Mouse (Mus musculus): ENCODE results near the gene Cdc123. TPM values are rescaled to one million over a fixed set of nuclear protein-coding genes. Genes with fewer than 3 reads are reported as not detected.
A peak's percentile ranks its signal among the peaks of the same experiment; 100 is the strongest.
"Not testable (repeated sequence)": the region's sequence is repeated elsewhere in the genome, so short reads cannot be mapped to it uniquely, and the experiment has no call there.

Gene Cdc123
- polyA plus RNA-seq, 1 experiment = 142 TPM

GRCm38 (mm10) chr2:5811235-5811782, 33.7 kb downstream of the Cdc123 start:
- Histone ChIP-seq H3K27me3 (ENCODE audit: control insufficient read depth, insufficient read depth, low read length, poor library complexity, severe bottlenecking) (no peaks in the 10 kb centered on the region), H3K4me3 (ENCODE audit: low read depth, low read length) (no peak overlapping the region), H3K4me1 (ENCODE audit: control insufficient read depth, insufficient read depth, low read length) (peaks cover 2% of the 10 kb centered on the region), H3K9me3 (replicated peaks; ENCODE audit: control insufficient read depth, insufficient read depth, low read length, poor library complexity, severe bottlenecking) (no peaks in the 10 kb centered on the region), H3K27ac (ENCODE audit: insufficient read depth, low read length) (peak overlapping the region; percentile 73), H3K36me3 (ENCODE audit: control insufficient read depth, insufficient read depth, low read length, poor library complexity, severe bottlenecking) (no peaks in the 10 kb centered on the region), H3K9ac (ENCODE audit: low read depth, poor library complexity, severe bottlenecking) (no peak overlapping the region)
- no peak for TF ChIP-seq EP300 (IDR thresholded peaks at IDR 0.05; ENCODE audit: insufficient read depth, low read depth, low read length)
- no peak for TF ChIP-seq CTCF (IDR thresholded peaks at IDR 0.05; ENCODE audit: low read depth, low read length)
- TF ChIP-seq POLR2A (IDR thresholded peaks at IDR 0.05; ENCODE audit: insufficient read depth, low read length) = no peak

GRCm38 (mm10) chr2:5810036-5810718, 34.8 kb downstream of the Cdc123 start:
- Histone ChIP-seq H3K4me3 (ENCODE audit: low read depth, low read length) (no peak overlapping the region), H3K27ac (ENCODE audit: insufficient read depth, low read length) (peak overlapping the region; percentile 73), H3K4me1 (ENCODE audit: control insufficient read depth, insufficient read depth, low read length) (peaks cover 2% of the 10 kb centered on the region), H3K27me3 (ENCODE audit: control insufficient read depth, insufficient read depth, low read length, poor library complexity, severe bottlenecking) (no peaks in the 10 kb centered on the region), H3K36me3 (ENCODE audit: control insufficient read depth, insufficient read depth, low read length, poor library complexity, severe bottlenecking) (no peaks in the 10 kb centered on the region), H3K9me3 (replicated peaks; ENCODE audit: control insufficient read depth, insufficient read depth, low read length, poor library complexity, severe bottlenecking) (no peaks in the 10 kb centered on the region), H3K9ac (ENCODE audit: low read depth, poor library complexity, severe bottlenecking) (no peak overlapping the region)
- peak; percentile 51; the same call in 1 of the 2 replicates for TF ChIP-seq EP300 (IDR thresholded peaks at IDR 0.05; ENCODE audit: insufficient read depth, low read depth, low read length)
- no peak for TF ChIP-seq POLR2A (IDR thresholded peaks at IDR 0.05; ENCODE audit: insufficient read depth, low read length)
- no peak for TF ChIP-seq CTCF (IDR thresholded peaks at IDR 0.05; ENCODE audit: low read depth, low read length)

DNA sequence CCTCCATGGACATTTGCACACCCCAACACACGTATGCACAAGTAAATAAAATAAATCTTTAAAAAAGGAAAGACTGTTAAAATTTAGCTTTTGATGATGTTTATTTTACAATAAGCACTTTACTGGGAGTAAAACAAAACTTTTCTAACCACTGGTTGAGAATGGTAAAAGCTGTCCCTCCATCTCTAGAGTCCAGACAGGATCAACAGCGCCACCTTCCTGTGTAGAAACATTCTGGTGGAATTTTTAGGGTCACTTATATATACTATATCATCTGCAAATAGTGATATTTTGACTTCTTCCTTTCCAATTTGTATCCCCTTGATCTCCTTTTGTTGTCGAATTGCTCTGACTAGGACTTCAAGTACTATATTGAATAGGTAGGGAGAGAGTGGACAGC, 38.8 kb downstream of the Cdc123 start:
- not testable (repeated sequence) for H3K36me3 ChIP-seq (ENCODE audit: control insufficient read depth, insufficient read depth, low read length, poor library complexity, severe bottlenecking); H3K27ac ChIP-seq (ENCODE audit: insufficient read depth, low read length); H3K27me3 ChIP-seq (ENCODE audit: control insufficient read depth, insufficient read depth, low read length, poor library complexity, severe bottlenecking); H3K9ac ChIP-seq (ENCODE audit: low read depth, poor library complexity, severe bottlenecking); H3K9me3 ChIP-seq (replicated peaks; ENCODE audit: control insufficient read depth, insufficient read depth, low read length, poor library complexity, severe bottlenecking); H3K4me3 ChIP-seq (ENCODE audit: low read depth, low read length); H3K4me1 ChIP-seq (ENCODE audit: control insufficient read depth, insufficient read depth, low read length)

DNA sequence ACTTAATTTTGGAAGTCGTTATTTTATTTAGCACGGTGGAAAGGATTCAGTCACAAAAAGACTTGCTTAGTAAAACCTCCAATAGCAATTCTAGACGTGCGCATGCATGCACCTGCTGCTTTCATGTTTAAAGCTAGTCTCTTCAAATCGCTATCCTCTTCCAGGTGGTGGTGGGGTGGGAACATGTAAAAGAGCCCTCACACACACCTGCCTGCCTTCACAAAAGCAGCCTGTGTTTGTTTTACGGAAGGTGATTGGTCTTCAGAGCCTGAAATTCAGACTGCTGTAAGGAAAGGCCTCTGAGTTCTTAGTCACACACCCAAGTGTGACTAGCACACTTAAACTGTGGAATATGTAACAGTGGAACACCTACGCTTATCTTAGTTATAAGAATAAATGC, 39.7 kb downstream of the Cdc123 start:
- H3K9me3 ChIP-seq (replicated peaks; ENCODE audit: control insufficient read depth, insufficient read depth, low read length, poor library complexity, severe bottlenecking) = no peaks in the 10 kb centered on the region
- peaks cover 3% of the 10 kb centered on the region for H3K36me3 ChIP-seq (ENCODE audit: control insufficient read depth, insufficient read depth, low read length, poor library complexity, severe bottlenecking)
- H3K4me1 ChIP-seq (ENCODE audit: control insufficient read depth, insufficient read depth, low read length) = peaks cover 1% of the 10 kb centered on the region
- no peak overlapping the region for H3K27ac ChIP-seq (ENCODE audit: insufficient read depth, low read length)
- TF ChIP-seq POLR2A (IDR thresholded peaks at IDR 0.05; ENCODE audit: insufficient read depth, low read length) (no peak), EP300 (IDR thresholded peaks at IDR 0.05; ENCODE audit: insufficient read depth, low read depth, low read length) (no peak)
- no peaks in the 10 kb centered on the region for H3K27me3 ChIP-seq (ENCODE audit: control insufficient read depth, insufficient read depth, low read length, poor library complexity, severe bottlenecking)
- no peak overlapping the region for H3K4me3 ChIP-seq (ENCODE audit: low read depth, low read length)
- H3K9ac ChIP-seq (ENCODE audit: low read depth, poor library complexity, severe bottlenecking) = no peak overlapping the region

DNA sequence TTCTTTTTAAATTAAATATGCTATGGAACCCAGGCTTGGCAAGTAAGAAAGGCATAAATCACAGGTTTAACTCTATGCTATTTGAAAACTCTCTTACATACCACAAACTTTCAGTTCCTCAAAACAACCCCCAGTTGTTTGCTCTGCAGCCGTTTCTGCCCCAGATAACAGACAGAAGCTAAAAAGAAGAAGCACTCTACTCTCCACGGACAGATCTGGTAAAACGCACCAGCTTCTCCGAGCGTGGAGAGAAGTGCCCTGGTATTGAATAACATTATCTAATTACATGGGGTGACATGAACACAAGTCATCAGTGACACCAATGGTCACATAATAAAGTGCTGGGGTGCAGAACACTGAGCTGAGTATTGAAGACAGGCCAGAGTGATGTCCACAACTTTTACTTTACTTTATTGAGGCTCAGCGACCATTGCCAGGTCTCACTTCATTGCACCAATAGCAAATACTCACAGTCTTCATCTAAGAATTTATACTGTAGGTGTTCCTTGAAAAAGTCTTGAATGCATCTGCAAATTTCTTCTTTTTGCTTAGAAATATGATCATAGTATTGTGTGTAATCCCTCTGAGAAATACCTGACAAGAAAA, 40.4 kb downstream of the Cdc123 start:
- Histone ChIP-seq H3K36me3 (ENCODE audit: control insufficient read depth, insufficient read depth, low read length, poor library complexity, severe bottlenecking) (peaks cover 3% of the 10 kb centered on the region), H3K4me3 (ENCODE audit: low read depth, low read length) (no peak overlapping the region), H3K9ac (ENCODE audit: low read depth, poor library complexity, severe bottlenecking) (no peak overlapping the region), H3K9me3 (replicated peaks; ENCODE audit: control insufficient read depth, insufficient read depth, low read length, poor library complexity, severe bottlenecking) (no peaks in the 10 kb centered on the region), H3K27me3 (ENCODE audit: control insufficient read depth, insufficient read depth, low read length, poor library complexity, severe bottlenecking) (no peaks in the 10 kb centered on the region), H3K4me1 (ENCODE audit: control insufficient read depth, insufficient read depth, low read length) (peaks cover 1% of the 10 kb centered on the region), H3K27ac (ENCODE audit: insufficient read depth, low read length) (no peak overlapping the region)
- TF ChIP-seq CTCF (IDR thresholded peaks at IDR 0.05; ENCODE audit: low read depth, low read length) (no peak), POLR2A (IDR thresholded peaks at IDR 0.05; ENCODE audit: insufficient read depth, low read length) (no peak), EP300 (IDR thresholded peaks at IDR 0.05; ENCODE audit: insufficient read depth, low read depth, low read length) (no peak)

DNA sequence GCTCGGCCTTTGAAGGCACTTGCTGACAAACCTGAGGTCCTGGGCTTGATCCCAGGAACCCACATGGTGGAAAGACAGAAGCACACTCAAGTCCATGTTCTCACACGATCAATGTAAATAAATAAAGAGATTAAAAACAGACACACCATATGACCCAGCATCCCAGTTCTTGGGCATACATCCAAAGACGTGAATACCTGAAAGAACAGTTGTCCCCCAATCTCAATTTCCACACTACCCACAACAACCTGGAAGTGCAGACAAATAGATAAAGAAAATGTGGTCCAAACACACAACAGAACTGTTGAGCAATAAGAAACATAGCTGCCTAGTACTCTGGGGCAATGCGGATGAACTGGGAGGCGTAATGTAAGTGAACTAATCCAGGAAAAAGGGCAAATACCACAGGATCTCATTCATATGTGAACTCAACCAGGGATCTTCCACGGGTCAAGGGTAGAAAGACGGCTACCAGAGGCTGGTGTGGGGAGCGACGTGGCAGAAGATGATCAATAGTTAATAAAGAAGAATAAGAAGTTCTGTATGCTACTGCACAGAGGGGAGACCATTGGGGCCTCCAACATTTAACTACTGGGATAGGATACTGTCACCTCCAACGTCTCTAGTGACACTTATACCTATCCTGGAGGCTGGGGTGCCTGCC, 42.9 kb downstream of the Cdc123 start:
- Histone ChIP-seq H3K9me3 (replicated peaks; ENCODE audit: control insufficient read depth, insufficient read depth, low read length, poor library complexity, severe bottlenecking) (no peaks in the 10 kb centered on the region), H3K4me3 (ENCODE audit: low read depth, low read length) (no peak overlapping the region), H3K27ac (ENCODE audit: insufficient read depth, low read length) (no peak overlapping the region), H3K27me3 (ENCODE audit: control insufficient read depth, insufficient read depth, low read length, poor library complexity, severe bottlenecking) (no peaks in the 10 kb centered on the region), H3K9ac (ENCODE audit: low read depth, poor library complexity, severe bottlenecking) (no peak overlapping the region), H3K4me1 (ENCODE audit: control insufficient read depth, insufficient read depth, low read length) (peaks cover 3% of the 10 kb centered on the region), H3K36me3 (ENCODE audit: control insufficient read depth, insufficient read depth, low read length, poor library complexity, severe bottlenecking) (peaks cover 3% of the 10 kb centered on the region)
- no peak for TF ChIP-seq CTCF (IDR thresholded peaks at IDR 0.05; ENCODE audit: low read depth, low read length)
- no peak for TF ChIP-seq EP300 (IDR thresholded peaks at IDR 0.05; ENCODE audit: insufficient read depth, low read depth, low read length)
- no peak for TF ChIP-seq POLR2A (IDR thresholded peaks at IDR 0.05; ENCODE audit: insufficient read depth, low read length)

Measured in ES-Bruce4 (cell line).